Mouse (Mus musculus): ENCODE data around the gene Tmem253. TPM values are rescaled to one million over a fixed set of nuclear protein-coding genes. Genes with fewer than 3 reads are reported as not detected.

Gene Tmem253
- total and polyA plus RNA-seq, 3 experiments, result 0.64 to 1.9 TPM; not detected in 1

DNA sequence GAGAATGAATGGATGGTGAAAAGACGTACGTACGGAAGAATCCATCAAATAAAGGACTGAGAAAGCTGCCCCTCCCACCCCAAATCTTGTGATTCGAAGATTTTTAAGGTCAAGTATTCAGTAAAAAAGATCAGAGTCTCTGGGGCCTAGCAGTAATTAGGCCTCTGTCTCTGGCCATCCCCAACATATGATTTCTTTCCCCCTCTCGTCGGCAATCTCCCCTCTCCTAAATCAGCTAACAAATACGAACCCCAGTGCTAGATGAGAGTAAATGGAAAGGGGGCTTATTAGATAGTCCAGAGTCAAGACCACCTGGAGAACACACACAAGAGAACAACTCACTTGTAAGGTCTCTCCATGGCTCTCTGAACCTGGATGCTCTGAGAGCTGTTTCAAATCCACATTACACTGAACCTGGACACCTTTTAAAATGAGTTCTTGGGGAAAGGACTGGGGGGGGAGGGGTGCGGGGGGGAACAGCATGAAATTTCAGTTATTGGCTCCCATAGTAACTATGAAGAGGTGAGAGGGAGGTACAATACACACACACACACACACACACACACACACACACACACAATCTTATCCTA, 2.3 kb upstream of the Tmem253 start:
- in situ Hi-C loops (cut with MboI; ENCODE audit: low pct_ligation_motif_present, low pct_unique_long_range_greater_than_20kb, low sequenced_read_pairs), result no loop called here
- DNase-seq (ENCODE audit: extremely low read depth), result no peak
- H3K79me2 ChIP-seq (replicated peaks; ENCODE audit: control insufficient read depth, extremely low read depth, insufficient read depth, poor library complexity, severe bottlenecking), result no peaks in the 10 kb centered on the region
- no peak overlapping the region for H3K4me2 ChIP-seq (ENCODE audit: insufficient read depth, low read depth, poor library complexity, severe bottlenecking)
- no peaks in the 10 kb centered on the region for H3K27me3 ChIP-seq (replicated peaks)
- H3K4me1 ChIP-seq (ENCODE audit: control insufficient read depth in 1 of 2, insufficient read depth in 2 of 2), result peaks cover 12 to 53% of the 10 kb centered on the region in 2 experiments
- H3K27ac ChIP-seq (ENCODE audit: insufficient read depth, low read depth), result no peak overlapping the region
- no peak overlapping the region for H3K4me3 ChIP-seq (replicated peaks in 1 of 3; ENCODE audit: low read depth in 2 of 3, low read length in 2 of 3, poor library complexity in 1 of 3)
- no peak for TF ChIP-seq CHD1 (IDR thresholded peaks at IDR 0.05; ENCODE audit: low read depth, low read length)
- TF ChIP-seq MAX (IDR thresholded peaks at IDR 0.05; ENCODE audit: low read length), result no peak
- no peak for TF ChIP-seq ZMIZ1 (IDR thresholded peaks at IDR 0.05; ENCODE audit: low read depth, low read length)
- TF ChIP-seq TBP (conservative IDR thresholded peaks at IDR 0.05; ENCODE audit: low read depth, low read length), result no peak
- TF ChIP-seq KAT2A (IDR thresholded peaks at IDR 0.05; ENCODE audit: insufficient replicate concordance, low read length), result no peak
- dilution Hi-C loops (cut with MboI; ENCODE audit: extremely low pct_ligation_motif_present, extremely low pct_unique_long_range_greater_than_20kb, low sequenced_read_pairs), result no loop called here
- no peaks in the 10 kb centered on the region for H3K9me3 ChIP-seq (replicated peaks; ENCODE audit: low read length)
- H3K9ac ChIP-seq (ENCODE audit: insufficient read depth, low read depth), result no peak overlapping the region
- peaks cover 11 to 28% of the 10 kb centered on the region in 2 experiments for H3K36me3 ChIP-seq (replicated peaks in 1 of 2; ENCODE audit: control insufficient read depth in 1 of 2, insufficient read depth in 1 of 2, low read length in 1 of 2)

- H3K4me2 ChIP-seq (ENCODE audit: insufficient read depth, low read depth, poor library complexity, severe bottlenecking), result peak overlapping the region; percentile 85
- dilution Hi-C loops (cut with MboI; ENCODE audit: extremely low pct_ligation_motif_present, extremely low pct_unique_long_range_greater_than_20kb, low sequenced_read_pairs), result no loop called here
- TF ChIP-seq POLR2A (IDR thresholded peaks at IDR 0.05; ENCODE audit: low read depth, low read length), result no peak
- TF ChIP-seq TBP (conservative IDR thresholded peaks at IDR 0.05; ENCODE audit: low read depth, low read length), result no peak
- no peak for TF ChIP-seq PAX5 (IDR thresholded peaks at IDR 0.05; ENCODE audit: low read length)
- TF ChIP-seq JUN (IDR thresholded peaks at IDR 0.05; ENCODE audit: insufficient read depth, low read depth, low read length), result no peak
- no peak for TF ChIP-seq TCF12 (IDR thresholded peaks at IDR 0.05; ENCODE audit: low read depth, low read length)
- no peak for TF ChIP-seq KAT2A (IDR thresholded peaks at IDR 0.05; ENCODE audit: insufficient replicate concordance, low read length)
- TF ChIP-seq GABPA (IDR thresholded peaks at IDR 0.05; ENCODE audit: insufficient replicate concordance, low read depth, low read length), result no peak
- TF ChIP-seq USF2 (conservative IDR thresholded peaks at IDR 0.05; ENCODE audit: low read depth, low read length), result no peak
- no peak for TF ChIP-seq ZNF384 (IDR thresholded peaks at IDR 0.05; ENCODE audit: low read depth, low read length)
- no peak for TF ChIP-seq IRF4 (IDR thresholded peaks at IDR 0.05; ENCODE audit: low read depth, low read length)
- no peak for TF ChIP-seq RAD21 (IDR thresholded peaks at IDR 0.05; ENCODE audit: low read depth, low read length)
- no peak for TF ChIP-seq MAX (IDR thresholded peaks at IDR 0.05; ENCODE audit: low read length)
- TF ChIP-seq ETS1 (conservative IDR thresholded peaks at IDR 0.05; ENCODE audit: low read depth, low read length), result no peak
- H3K27me3 ChIP-seq (replicated peaks), result no peaks in the 10 kb centered on the region
- peaks cover 5 to 26% of the 10 kb centered on the region in 2 experiments for H3K36me3 ChIP-seq (replicated peaks in 1 of 2; ENCODE audit: control insufficient read depth in 1 of 2, insufficient read depth in 1 of 2, low read length in 1 of 2)
- H3K9me3 ChIP-seq (replicated peaks; ENCODE audit: low read length), result no peaks in the 10 kb centered on the region
- H3K9ac ChIP-seq (ENCODE audit: insufficient read depth, low read depth), result peak overlapping the region; percentile 96; the same call in 1 of the 2 replicates
- H3K79me2 ChIP-seq (replicated peaks; ENCODE audit: control insufficient read depth, extremely low read depth, insufficient read depth, poor library complexity, severe bottlenecking), result no peaks in the 10 kb centered on the region; the same call in 1 of the 2 replicates
- peaks cover 19 to 53% of the 10 kb centered on the region in 2 experiments for H3K4me1 ChIP-seq (ENCODE audit: control insufficient read depth in 1 of 2, insufficient read depth in 2 of 2)
- no peak for DNase-seq (ENCODE audit: extremely low read depth)
- no peak overlapping the region for H3K27ac ChIP-seq (ENCODE audit: insufficient read depth, low read depth)
- no peak overlapping the region for H3K4me3 ChIP-seq (replicated peaks in 1 of 3; ENCODE audit: low read depth in 2 of 3, low read length in 2 of 3, poor library complexity in 1 of 3)
- in situ Hi-C loops (cut with MboI; ENCODE audit: low pct_ligation_motif_present, low pct_unique_long_range_greater_than_20kb, low sequenced_read_pairs), result no loop called here
These were observed 1.7 kb upstream of the Tmem253 start for GRCm38 (mm10) chr14:52013771-52014219.

Data from CH12.LX (cell line).